Mouse (Mus musculus): ENCODE results near the gene Trp53inp2.

DNA sequence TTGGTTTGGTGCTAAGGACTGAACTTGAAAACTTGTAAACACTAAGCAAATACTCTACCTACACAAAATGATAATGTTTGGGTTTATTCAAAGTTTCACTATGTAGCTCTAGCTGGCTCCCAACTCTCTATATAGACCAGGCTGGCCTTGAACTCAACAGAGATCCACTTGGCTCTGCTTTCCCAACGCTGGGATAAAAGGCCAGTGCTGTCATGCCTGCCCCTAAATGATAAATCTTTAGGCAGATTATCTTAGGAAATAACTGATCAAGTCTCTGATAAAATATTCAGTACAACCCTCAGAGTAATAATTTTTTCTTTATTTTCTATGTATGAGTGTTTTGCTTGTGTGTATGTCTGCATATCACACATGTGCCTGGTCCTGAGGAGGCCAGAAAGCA lies 34.2 kb upstream of the Trp53inp2 start:
- TF ChIP-seq POLR2A (IDR thresholded peaks at IDR 0.05; ENCODE audit: low read depth, low read length) (no peak), CTCF (IDR thresholded peaks at IDR 0.05; ENCODE audit: extremely low read depth, insufficient read depth, insufficient read length, insufficient replicate concordance) (no peak)
